Mouse (Mus musculus) kidney, adult 8-10 months (tissue): ENCODE data around the gene Nop53.

Experiments used
- DNase-seq, 2 experiments: peaks; one replicate each; pipeline ENCODE4 v3.0.0; 2022

Gene Nop53

DNA sequence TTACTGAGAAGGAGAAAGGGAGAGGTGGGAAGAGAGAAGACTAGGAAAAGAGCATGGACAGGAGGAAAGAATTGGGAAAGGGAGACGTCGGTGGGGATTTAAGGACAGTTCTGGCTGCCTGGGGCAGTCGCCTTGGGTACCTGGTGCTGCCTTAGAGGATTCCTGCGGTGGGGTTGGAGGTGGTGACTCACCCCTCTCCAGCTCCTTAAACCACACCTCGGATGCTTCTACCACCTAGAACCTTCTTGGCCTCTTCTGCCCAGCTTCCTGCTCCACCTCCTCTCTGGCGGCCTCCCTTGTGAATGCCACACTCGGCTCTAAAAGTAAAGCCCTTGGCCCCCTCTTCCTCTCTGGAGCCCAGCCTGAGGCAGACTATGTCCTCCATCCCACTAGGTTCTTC lies 9.6 kb upstream of the Nop53 start:
- no peak for DNase-seq

DNA sequence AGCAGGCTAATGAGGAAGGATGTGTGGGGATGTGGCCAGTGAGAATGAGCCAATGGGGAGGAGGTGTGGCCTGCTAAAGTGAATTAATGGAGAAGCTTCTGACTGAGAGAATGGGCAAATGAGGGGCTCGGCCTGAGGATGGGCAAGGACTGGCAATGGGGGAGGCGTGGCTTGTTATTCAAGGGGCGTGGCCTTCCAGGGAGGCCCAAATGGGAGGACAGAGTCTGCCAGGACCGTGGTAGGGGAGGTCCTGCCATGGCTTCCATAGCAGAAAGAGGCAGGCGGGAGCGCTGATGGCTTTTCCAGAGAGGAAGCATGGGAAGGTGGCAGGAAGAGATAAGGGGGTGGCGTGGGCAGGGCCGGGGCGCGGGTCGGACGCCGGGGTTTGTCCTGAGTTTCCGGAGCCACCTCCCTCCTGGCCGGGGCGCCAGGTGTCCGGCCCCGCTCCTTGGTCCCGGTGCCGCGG lies 9.1 kb upstream of the Nop53 start:
- DNase-seq: peak; percentile 45 to 50

DNA sequence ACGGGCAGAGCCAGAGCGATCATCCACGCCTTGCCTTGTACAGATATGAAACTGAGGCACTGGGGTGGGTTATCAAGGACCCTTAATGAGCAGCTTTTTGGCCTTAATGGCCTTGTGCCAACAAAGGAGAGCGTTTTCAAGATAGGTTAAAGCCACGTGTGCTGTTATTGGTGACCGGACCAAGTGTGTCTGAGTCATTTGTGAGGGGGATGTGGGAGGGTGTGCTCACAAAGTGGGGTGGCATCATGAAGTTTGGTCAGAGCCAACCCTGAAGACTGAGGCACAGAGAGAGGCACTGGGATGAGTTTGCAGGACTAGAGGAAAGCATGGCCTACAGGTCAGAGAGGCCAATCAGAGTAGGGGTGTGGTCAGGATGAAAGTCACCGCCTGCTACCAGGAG lies 8.6 kb upstream of the Nop53 start:
- no peak for DNase-seq

DNA sequence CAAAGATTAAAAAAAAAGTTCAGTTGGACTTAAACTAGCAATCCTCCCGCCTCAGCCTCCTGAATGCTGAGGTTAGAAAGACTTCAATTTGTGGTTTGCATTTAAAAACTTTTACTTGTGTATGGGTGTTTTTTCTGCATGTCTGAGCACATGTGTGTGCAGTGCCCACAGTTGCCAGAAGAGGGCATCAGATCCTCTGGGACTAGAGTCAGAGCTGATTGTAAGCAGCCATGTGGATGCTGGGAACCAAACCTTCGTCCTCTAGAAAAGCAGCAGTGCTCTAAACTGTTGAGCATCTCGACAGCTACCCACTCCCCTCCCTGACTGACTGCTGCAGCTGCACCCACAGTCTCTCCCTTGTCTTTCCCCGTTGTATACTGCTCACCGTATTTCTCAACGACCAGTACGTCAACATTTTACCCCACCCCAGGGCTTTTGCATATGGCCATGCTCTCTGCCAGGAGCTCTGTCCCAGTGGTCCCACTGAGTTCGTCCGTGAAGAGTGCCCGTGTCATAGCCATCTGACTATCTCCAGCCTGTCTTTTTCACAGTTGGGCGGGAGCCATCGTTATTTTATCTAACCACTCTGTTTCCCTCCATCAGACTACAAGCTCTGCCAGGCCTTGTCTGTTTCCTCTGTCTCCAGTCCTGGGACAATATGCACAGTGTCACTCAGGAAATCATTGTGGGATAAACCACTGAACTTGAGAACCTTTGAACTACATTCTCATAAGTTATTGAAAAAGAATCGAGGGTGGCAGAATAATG lies 7.6 kb upstream of the Nop53 start:
- no peak for DNase-seq

DNA sequence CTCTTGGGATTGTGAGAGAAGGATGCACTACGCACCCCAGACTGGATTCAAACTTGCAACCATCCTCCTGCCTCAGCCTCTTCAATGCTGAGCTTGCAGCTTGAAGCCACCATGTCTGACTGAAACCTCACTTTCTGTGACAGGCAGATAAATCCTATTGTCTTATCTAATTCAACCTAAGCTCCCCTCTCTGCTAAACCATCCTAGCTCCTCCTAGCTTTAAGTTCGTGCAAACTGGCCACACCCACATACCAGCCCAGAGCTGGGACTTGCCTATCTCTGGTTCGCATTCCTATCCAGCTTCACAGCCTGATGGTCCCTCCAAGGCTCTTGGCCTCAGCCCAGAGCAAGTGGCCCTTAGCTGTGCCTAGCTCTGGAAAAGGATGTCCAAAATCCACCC lies 6.5 kb upstream of the Nop53 start:
- no peak for DNase-seq

DNA sequence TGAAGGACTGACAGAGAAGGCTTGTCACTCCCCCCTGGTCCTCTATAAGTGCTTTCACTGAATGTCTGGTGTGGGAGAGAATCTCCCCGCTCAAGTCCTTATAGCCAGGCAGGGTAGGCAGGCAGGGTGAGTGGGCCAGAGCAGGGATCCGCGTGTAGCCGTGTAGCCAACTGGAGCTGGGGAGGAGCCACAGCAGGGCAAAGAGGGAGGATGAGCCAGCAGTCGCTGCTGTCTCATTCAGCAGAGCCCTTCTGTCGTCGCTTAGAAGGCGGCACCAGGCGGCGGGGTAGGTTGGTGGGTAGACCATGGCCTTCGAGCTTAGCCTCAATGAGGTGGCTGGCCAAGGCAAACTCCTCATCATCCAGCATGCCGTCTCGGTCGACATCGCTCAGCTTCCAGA lies 4.1 kb upstream of the Nop53 start:
- no peak for DNase-seq

DNA sequence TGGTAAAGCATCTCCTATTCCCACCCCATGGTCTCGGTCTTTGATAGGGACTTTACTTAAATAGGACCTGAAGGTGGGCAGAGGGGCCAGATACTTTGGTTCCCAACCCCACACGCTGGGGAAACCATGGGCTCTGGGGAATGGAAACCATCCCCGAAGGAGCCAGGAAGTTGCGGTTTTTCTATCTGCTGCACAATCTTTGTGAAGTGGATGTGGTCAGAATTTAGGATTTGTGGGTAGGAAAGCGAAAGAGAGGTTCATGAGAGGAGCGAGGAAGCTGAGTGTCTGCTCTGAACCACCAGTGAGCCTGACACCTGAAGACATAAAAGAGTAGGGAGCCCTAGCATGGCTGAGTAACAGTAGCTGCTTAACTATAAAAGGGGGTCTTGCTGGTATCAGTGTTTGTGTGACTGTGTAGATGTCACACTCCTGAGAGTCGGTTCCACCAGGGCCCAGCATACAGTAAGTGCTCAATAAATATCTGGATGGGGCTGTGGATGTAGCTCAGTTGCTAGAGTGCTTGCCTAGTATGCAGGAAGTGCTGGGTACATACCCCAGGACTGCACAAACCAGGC lies 3.4 kb upstream of the Nop53 start:
- no peak for DNase-seq

DNA sequence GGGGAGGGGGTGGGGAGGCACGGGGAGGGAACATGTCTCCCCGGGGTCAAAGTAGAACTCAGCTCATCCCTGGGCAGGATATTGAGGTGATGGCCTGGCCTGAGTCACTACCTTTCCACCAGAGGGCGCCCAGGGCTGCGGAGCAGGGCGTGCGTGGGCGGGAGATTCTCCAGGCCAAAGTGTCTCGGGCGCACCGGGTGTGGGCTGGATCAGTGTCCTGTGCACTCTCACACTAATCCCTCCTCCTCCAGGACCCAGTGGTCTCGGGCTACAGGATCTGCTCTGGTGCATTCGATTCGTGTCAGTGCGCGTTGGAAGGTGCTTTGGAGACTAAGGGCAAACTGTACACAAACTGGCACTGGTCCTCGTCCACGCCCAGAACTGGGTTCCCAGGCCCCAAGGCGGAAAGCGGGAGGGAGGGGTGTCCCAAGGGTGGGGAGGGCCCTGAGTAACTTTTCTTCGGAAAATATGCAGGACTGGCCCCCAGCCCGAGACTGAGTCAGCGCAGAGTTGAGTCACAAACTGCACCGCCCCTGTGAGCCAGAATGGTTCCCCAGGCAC lies 2.6 kb upstream of the Nop53 start:
- DNase-seq: peak; percentile 73 to 79

DNA sequence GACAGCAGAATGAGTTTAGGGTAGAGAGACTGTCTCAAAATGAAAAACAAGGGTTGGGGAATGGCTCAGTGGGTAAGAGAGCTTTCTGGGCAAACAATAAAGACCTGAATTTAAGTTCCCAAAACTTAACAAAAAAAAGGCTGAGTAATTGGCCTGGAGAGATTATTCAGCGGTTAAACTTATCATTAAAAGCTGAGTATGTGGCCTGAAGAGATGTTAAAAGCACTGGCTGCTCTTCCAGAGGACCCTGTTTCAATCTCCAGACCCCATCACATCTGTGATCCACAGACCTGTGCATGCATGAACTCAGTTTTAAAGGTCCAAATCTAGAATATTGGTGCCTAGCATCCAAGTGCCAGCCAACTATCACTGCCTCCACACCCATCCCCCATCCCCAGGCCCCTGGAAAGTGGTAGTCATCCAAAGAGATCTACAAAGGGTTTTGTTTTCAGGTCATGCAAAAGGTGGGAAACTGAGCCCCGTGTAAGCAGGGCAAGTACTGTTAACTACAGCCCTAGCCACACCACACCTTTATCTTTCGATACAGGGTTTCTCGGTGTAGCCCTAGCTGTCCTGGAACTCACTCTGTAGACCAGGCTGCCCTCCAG lies 1.9 kb upstream of the Nop53 start:
- no peak for DNase-seq

DNA sequence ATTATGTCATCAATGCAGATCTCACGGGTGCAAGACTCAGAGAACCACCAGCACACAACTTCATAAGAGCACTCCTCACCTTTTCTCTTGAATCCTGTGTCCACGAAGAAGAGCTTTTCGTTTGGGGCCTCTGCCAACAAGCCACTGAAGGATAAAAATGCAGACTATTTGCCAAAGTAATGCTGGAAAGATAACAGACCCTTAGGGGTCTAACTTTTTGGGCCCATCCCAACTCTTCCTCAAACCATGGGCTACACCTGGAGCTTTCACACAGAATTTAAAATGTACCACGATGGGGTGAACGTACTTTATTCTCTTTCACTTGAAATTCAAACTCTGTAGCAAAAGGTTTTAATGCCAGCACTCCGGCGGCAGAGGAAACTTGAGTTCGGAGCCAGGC lies 663 bp downstream of the Nop53 start:
- DNase-seq: no peak

DNA sequence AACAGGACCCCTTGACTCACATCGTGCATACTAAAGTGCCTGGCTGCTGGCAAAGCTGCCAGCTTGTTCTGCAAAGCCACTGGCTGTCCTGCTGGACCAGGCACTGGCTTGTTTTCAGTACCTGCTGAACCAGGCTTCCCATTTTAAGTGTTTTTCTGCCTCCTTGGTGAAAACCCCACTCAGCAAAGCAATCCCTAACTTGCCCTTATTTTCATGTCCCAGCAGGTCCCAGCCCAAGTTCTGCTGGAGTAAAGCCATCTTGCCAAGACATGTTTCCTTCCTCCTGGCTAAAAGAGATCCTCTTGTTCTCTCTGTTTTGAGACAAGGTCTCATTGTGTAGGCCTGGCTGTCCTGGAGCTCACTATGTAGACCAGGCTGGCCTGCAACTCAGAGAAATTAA lies 1.6 kb downstream of the Nop53 start:
- DNase-seq: no peak

DNA sequence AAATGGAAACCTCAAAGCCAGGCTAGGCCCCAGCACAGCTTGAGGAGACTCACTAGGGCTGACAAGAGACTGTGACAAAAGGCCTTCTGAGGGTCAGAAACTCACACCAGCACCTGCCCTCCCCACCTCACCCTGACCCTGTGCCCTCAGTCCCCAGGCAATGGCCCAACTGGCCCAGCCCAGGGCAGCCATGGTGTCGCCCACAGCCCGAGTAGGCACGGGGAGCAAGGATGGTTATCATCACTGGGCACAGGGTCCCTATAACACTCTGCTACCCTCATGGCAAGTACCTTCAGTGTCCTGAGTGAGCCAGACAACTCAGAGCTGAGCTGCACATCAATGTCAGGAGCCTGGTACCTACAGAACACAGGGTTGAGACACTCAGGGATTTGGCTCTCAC lies 7.3 kb downstream of the Nop53 start:
- DNase-seq: no peak

DNA sequence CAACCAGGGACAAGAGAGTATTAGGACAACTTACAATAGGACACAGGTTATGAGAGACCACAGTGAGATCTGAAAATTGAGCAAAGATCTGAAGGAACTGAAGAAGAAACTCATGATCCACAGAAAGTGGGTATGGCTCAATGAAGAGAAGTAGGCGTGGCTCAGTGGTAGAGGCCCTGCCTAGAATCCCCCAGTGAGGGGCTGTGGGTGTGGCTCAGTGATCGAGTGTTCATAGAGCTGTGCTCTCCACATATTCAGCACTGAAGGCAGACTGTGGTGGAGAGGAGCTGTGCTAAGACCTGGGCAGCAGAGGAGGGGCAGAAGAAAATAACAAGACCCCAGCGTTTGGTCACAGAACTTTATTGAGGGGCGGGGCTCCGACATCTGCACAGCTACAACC lies 8.4 kb downstream of the Nop53 start:
- no peak for DNase-seq

DNA sequence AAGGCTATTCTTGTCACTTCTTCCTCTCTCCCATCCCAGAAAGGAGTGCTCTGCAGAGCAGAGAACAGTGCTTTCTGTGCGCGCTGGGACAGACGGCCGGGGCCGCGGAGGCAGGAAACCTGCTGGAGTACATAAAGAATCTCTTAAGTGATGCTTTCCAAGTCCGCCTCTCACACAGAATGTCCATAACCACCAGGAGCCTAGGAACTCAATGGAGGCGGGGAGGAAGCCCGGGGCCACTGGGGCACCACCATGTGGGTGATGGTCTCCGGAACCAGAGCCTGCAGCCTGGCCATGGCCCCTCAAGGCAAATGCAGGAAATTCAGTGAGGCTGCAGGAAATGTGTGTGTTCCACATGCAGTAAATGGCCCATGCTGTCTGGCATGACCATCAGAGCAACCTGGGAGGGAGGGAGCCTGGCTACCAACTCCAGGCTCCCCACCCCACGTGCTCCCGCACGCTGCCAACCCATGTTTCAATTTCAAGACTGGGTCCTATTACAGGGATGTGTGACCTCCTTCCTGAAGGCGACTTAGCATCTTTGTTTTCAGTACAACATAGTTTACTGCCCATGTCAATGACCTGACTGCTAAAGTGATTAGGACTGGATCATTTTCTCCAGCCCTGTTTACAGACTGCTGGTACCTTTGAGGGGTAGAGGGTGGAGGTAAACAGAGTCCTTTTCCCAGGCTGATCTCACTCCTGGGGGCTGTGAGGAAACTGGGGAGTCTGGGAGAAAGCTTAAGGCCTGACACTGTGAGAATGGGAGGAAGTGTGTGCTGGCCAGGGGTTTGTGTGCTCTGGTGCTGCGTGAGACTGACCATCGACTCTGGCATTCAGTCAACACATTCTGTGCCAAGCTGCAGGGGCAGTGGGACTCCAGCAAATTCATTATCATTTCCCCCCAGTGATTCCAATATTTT lies 12.2 kb downstream of the Nop53 start:
- DNase-seq: no peak

DNA sequence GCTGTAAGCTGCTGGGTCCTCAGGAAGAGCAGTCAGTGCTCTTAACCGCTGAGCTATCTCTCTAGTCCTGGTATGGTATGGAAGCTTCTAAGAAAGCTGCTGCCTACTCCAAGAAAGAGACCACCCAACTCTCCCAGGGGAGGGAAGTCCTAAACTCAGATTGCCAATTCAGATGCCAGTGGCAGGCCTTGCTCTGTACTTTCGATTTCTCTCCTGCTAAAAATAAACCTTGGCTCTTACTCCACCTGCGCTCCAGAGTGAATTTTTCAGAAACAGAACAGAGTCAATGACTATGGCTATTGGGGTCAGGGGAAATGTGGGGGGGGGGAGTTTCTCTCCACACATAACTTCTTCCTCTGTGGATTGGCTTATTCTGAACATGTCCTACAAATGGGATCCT lies 14.2 kb downstream of the Nop53 start:
- DNase-seq: no peak

DNA sequence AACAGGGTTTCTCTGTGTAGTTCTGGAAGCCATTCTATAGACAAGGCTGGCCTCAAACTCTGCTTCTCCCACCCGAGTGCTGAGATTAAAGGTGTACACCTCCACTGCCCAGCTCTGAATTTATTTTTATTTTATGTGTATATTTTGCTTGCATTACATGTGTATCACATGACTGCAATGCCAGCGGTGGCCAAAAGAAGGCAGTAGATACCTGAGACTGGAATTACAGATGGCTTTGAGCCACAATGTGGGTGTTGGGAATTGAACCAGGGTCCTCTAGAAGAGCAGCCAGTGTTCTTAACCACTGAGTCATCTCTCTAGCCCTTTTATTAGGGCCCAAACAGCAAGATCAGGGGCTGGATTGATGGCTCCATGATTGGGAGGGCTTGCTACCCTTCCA lies 15.3 kb downstream of the Nop53 start:
- DNase-seq: no peak

DNA sequence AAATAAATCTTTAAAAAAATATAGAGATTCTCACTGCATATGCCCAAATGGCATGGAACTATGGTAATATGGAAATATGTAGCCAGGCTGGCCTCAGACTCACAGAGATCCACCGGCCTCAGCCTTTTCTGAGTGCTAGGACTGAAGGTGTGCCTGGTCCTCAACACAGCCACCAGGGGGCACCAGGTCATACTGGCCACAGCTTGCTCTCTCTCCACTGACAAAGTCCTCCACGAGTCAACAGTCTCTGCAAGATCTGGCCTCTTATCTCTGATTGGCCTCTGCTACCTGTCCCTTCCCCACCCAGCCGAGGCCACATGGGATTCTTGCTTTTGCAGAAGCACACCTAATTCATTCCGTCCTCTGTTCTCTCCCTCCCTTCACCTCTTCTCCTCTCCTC lies 16.0 kb downstream of the Nop53 start:
- DNase-seq: peak in 1 of 2 experiments; percentile 53

DNA sequence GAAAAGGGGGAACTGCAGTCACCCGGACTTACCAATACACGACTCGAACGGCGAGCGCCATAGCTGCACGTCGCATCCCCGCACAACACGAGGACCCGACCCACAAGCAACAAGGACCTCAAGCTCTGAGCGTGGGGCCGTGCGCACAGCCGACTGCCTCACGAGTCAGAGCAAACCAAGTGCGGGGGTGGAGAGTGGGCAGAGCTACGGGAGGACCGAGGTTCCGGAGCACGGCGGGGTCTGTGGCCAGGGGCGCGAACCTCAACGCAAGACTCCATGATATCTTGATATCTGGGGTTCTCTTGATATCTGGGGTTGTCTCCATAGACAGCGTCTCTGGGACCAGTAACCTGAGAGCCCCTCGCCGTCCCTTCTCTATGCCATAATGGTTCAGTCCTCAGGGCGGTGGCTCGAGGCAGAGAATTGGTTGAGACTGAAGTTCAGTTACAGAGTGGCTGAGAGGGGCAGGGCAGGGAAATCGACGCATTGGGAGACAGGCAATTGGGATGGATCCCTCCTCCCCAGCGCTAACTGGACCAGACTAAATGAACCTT lies 23.6 kb downstream of the Nop53 start, which contains the start of gene Selenow:
TSS of gene Selenow (minus strand) at position 183 of the 554 bp plus-strand sequence.
- DNase-seq: peak; percentile 78 to 79

DNA sequence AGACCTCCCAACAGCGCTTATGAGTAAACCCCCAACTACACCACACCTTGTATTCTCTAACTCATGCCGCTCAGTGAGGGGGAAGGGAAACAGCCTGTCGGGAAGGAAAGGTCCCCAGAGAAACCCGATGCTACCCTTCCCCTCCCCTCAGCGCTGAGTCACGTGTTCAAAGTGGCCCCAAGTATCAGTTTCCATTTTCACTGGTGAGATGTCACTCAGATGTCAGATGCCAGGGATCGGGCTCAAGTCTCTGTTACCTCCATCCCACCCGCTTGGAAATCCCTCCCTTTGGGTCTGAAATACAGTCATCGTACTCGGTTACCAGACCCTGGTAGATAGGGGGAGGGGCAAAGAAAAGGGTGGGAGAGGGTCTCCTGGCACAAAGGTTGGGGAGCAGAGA lies 24.1 kb downstream of the Nop53 start:
- peak in 1 of 2 experiments; percentile 24 for DNase-seq

DNA sequence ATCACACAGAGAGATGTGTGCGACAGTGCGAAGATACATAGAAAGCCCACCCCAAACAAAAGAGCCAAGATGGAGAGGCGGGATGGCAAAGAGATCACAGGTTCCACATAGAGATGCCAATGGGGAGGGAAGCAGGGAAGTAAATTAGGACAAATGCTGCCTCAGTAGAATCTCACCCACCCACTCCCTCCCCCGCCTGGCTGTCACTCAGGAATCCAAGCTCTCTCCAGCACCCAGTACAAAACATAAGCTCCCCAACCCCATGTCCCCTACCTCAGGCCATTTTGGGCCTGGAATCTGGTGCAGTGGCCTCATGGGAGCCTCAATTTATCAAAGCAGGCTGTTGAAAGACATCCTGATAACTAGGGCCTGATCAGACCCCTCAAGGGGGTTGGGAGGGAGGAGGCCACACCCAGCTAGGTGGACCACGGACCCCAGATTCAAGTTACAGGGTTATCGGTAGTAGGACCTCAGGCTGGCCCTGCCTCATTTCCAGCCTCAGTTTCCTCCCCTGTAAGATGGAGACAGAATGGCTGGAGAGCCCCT lies 25.2 kb downstream of the Nop53 start:
- no peak for DNase-seq

DNA sequence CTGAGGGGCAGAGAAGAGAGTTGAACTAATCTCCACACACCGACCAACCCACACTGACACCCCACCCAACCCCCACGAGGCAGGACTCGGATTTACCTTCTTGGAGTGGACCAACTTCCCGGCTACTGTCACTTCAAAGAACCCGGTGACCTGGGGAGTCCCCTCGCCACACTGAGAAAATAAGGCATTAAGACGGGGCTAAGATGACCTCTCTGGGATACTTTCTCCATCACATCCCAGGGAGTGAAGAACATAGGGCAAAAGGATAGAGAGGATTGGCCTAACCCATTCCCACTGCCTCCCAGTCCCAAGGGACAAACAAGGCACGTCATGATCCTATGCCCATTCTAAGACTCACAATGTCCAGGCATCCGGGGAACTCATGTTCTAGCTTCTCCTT lies 25.9 kb downstream of the Nop53 start:
- DNase-seq: no peak

DNA sequence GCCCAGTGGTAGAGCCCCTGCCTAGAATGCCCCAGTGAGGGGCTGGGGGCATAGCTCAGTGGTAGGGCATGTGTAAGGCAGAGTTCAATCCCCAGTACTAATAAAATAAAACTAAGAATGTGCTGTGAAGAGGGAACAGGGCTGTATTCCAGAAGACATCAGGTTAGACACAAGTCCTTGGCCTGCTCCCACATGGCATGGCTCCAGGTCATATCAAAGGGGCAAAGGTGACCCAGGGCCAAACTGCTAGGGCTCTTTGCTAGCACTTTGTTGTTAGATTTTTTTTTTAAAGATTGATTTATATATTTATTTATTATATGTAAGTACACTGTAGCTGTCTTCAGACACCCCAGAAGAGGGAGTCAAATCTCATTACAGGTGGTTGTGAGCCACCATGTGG lies 27.5 kb downstream of the Nop53 start:
- peak in 1 of 2 experiments; percentile 17 for DNase-seq
